Mouse (Mus musculus) CH12.LX (cell line): Measurements from ENCODE around the gene Cd34. TPM values are rescaled to one million over a fixed set of nuclear protein-coding genes. Genes with fewer than 3 reads are reported as not detected.

ENCODE experiments used
- DNase-seq: peaks from one replicate; pipeline ENCODE4 v3.0.0-alpha.2; 2013; ENCODE audit errors: extremely low read depth
- H3K27ac ChIP-seq: 2 replicates; pipeline ENCODE4 v1.5.1; 2012; ENCODE audit warnings: low read depth, mild to moderate bottlenecking, control low read depth, moderate library complexity; ENCODE audit not compliant: insufficient read depth
- H3K27me3 ChIP-seq: replicated peaks from 2 replicates; pipeline ENCODE3; 2012; ENCODE audit warnings: inconsistent platforms
- H3K36me3 ChIP-seq, 2 experiments: replicated peaks in 1 of 2; 2 replicates each; pipeline versions ENCODE3 to v1.6.1; 2012; ENCODE audit warnings: inconsistent platforms in 1 of 2, low read length in 1 of 2, mild to moderate bottlenecking in 1 of 2, mixed read lengths in 1 of 2, moderate library complexity in 1 of 2; ENCODE audit not compliant: control insufficient read depth in 1 of 2, insufficient read depth in 1 of 2
- H3K4me1 ChIP-seq, 2 experiments: 2 replicates each; pipeline ENCODE4 v1.6.1; 2012; ENCODE audit warnings: inconsistent platforms in 1 of 2, moderate library complexity in 1 of 2; ENCODE audit not compliant: insufficient read depth in 2 of 2, control insufficient read depth in 1 of 2
- H3K4me2 ChIP-seq: 2 replicates; pipeline ENCODE4 v1.6.1; 2012; ENCODE audit warnings: low read depth, mild to moderate bottlenecking, control low read depth; ENCODE audit not compliant: poor library complexity, insufficient read depth, severe bottlenecking
- H3K4me3 ChIP-seq, 3 experiments: fragments of 150-350 bp in 1 of 3; sonication (generic) in 1 of 3; replicated peaks in 1 of 3; 2 replicates each; pipeline versions ENCODE3 to v1.5.1; 2011 to 2012; ENCODE audit warnings: low read depth in 2 of 3, low read length in 2 of 3, mild to moderate bottlenecking in 2 of 3, moderate library complexity in 2 of 3, control low read depth in 1 of 3, improper control_type of control experiment in 1 of 3, inconsistent platforms in 1 of 3, mixed read lengths in 1 of 3; ENCODE audit not compliant: poor library complexity in 1 of 3
- H3K79me2 ChIP-seq: replicated peaks from 2 replicates; pipeline ENCODE4 v1.6.1; 2012; ENCODE audit warnings: mild to moderate bottlenecking, moderate library complexity; ENCODE audit not compliant: control insufficient read depth, poor library complexity, insufficient read depth, severe bottlenecking; ENCODE audit errors: extremely low read depth
- H3K9ac ChIP-seq: 2 replicates; pipeline ENCODE4 v1.6.1; 2012; ENCODE audit warnings: low read depth, mild to moderate bottlenecking, control low read depth, moderate library complexity; ENCODE audit not compliant: insufficient read depth
- H3K9me3 ChIP-seq: replicated peaks from 2 replicates; pipeline ENCODE3; 2012; ENCODE audit warnings: low read length, inconsistent platforms, mixed read lengths
- CHD1 ChIP-seq: IDR thresholded peaks from 2 replicates; pipeline ENCODE4 v1.6.1; 2012; ENCODE audit warnings: low read depth, low read length, improper control_type of control experiment, inconsistent platforms
- CHD2 ChIP-seq: IDR thresholded peaks from 2 replicates; pipeline ENCODE4 v1.6.1; 2011; ENCODE audit warnings: low read length, improper control_type of control experiment
- CTCF ChIP-seq, 2 experiments: IDR thresholded peaks in 1 of 2; conservative IDR thresholded peaks in 1 of 2; 2 replicates each; pipeline ENCODE4 v1.5.1; 2011 to 2012; ENCODE audit warnings: low read depth in 2 of 2, low read length in 2 of 2, improper control_type of control experiment in 1 of 2, inconsistent platforms in 1 of 2, mild to moderate bottlenecking in 1 of 2, moderate library complexity in 1 of 2
- E2F4 ChIP-seq: IDR thresholded peaks from 2 replicates; pipeline ENCODE4 v1.6.1; 2011; ENCODE audit warnings: low read depth, low read length, improper control_type of control experiment; ENCODE audit not compliant: insufficient replicate concordance
- ELF1 ChIP-seq: IDR thresholded peaks from 2 replicates; pipeline ENCODE4 v1.6.1; 2014; ENCODE audit warnings: low read depth, mild to moderate bottlenecking, inconsistent platforms, low read length, improper control_type of control experiment
- HCFC1 ChIP-seq: IDR thresholded peaks from 2 replicates; pipeline ENCODE4 v1.6.1; 2012; ENCODE audit warnings: low read depth, mild to moderate bottlenecking, inconsistent platforms, low read length, improper control_type of control experiment
- IRF4 ChIP-seq: IDR thresholded peaks from 2 replicates; pipeline ENCODE4 v1.6.1; 2014; ENCODE audit warnings: low read depth, mild to moderate bottlenecking, inconsistent platforms, low read length, improper control_type of control experiment
- JUND ChIP-seq: conservative IDR thresholded peaks from 2 replicates; pipeline ENCODE4 v1.6.1; 2011; ENCODE audit warnings: low read depth, low read length, improper control_type of control experiment
- KAT2A ChIP-seq: IDR thresholded peaks from 2 replicates; pipeline ENCODE4 v1.6.1; 2012; ENCODE audit warnings: low read length, improper control_type of control experiment, inconsistent platforms; ENCODE audit not compliant: insufficient replicate concordance
- MAFK ChIP-seq: IDR thresholded peaks from 2 replicates; pipeline ENCODE4 v1.6.1; 2011; ENCODE audit warnings: low read length, improper control_type of control experiment; ENCODE audit not compliant: insufficient replicate concordance
- MAX ChIP-seq: IDR thresholded peaks from 2 replicates; pipeline ENCODE4 v1.6.1; 2011; ENCODE audit warnings: low read length, improper control_type of control experiment
- MAZ ChIP-seq: IDR thresholded peaks from 2 replicates; pipeline ENCODE4 v1.6.1; 2012; ENCODE audit warnings: low read depth, mild to moderate bottlenecking, inconsistent platforms, low read length, improper control_type of control experiment, moderate library complexity
- MYC ChIP-seq: IDR thresholded peaks from 2 replicates; pipeline ENCODE4 v1.6.1; 2011; ENCODE audit warnings: low read depth, mild to moderate bottlenecking, improper control_type of control experiment, low read length
- NELFE ChIP-seq: IDR thresholded peaks from 2 replicates; pipeline ENCODE4 v1.6.1; 2011; ENCODE audit warnings: low read depth, low read length, improper control_type of control experiment
- POLR2AphosphoS2 ChIP-seq: IDR thresholded peaks from 2 replicates; pipeline ENCODE4 v1.6.1; 2011; ENCODE audit warnings: low read depth, low read length, improper control_type of control experiment
- RAD21 ChIP-seq: IDR thresholded peaks from 2 replicates; pipeline ENCODE4 v1.6.1; 2011; ENCODE audit warnings: low read depth, mild to moderate bottlenecking, low read length, improper control_type of control experiment, moderate library complexity
- SIN3A ChIP-seq: IDR thresholded peaks from 2 replicates; pipeline ENCODE4 v1.6.1; 2012; ENCODE audit warnings: low read length, improper control_type of control experiment, inconsistent platforms
- SMC3 ChIP-seq: IDR thresholded peaks from 2 replicates; pipeline ENCODE4 v1.6.1; 2011; ENCODE audit warnings: low read depth, low read length, improper control_type of control experiment
- TCF12 ChIP-seq: IDR thresholded peaks from 2 replicates; pipeline ENCODE4 v1.6.1; 2014; ENCODE audit warnings: low read depth, mild to moderate bottlenecking, inconsistent platforms, low read length, improper control_type of control experiment
- UBTF ChIP-seq: IDR thresholded peaks from 2 replicates; pipeline ENCODE4 v1.6.1; 2012; ENCODE audit warnings: low read depth, mild to moderate bottlenecking, inconsistent platforms, low read length, improper control_type of control experiment, moderate library complexity
- USF1 ChIP-seq: IDR thresholded peaks from 2 replicates; pipeline ENCODE4 v1.6.1; 2014; ENCODE audit warnings: low read depth, mild to moderate bottlenecking, inconsistent platforms, low read length, improper control_type of control experiment
- USF2 ChIP-seq: conservative IDR thresholded peaks from 2 replicates; pipeline ENCODE4 v1.6.1; 2011; ENCODE audit warnings: low read depth, low read length, improper control_type of control experiment
- ZC3H11A ChIP-seq: IDR thresholded peaks from 2 replicates; pipeline ENCODE4 v1.6.1; 2012; ENCODE audit warnings: low read depth, mild to moderate bottlenecking, inconsistent platforms, low read length, improper control_type of control experiment
- ZMIZ1 ChIP-seq: IDR thresholded peaks from 2 replicates; pipeline ENCODE4 v1.6.1; 2012; ENCODE audit warnings: low read depth, mild to moderate bottlenecking, inconsistent platforms, low read length, improper control_type of control experiment
- dilution Hi-C: fragments of 300-500 bp; cut with MboI; formaldehyde crosslinking; loops from 2 replicates; pipeline ENCODE4 v1.14.3; 2020; ENCODE audit warnings: low sequenced_read_pairs; ENCODE audit not compliant: extremely low pct_unique_long_range_greater_than_20kb, extremely low pct_ligation_motif_present
- in situ Hi-C: fragments of 300-500 bp; cut with MboI; formaldehyde crosslinking; loops from 3 replicates; pipeline ENCODE4 v1.14.3; 2019; ENCODE audit warnings: low sequenced_read_pairs, low pct_ligation_motif_present, low pct_unique_long_range_greater_than_20kb, mixed read lengths
- polyA plus RNA-seq: library from polyadenylated mRNA; unstranded; fragments of >175 nt; gene quantifications from 2 replicates; pipeline ENCODE4 v1.2.1, GENCODE M21; 2012; ENCODE audit warnings: low read depth; ENCODE audit not compliant: insufficient read length
- total RNA-seq, 2 experiments: library from RNA; depleted of rRNA; stranded (reverse); fragments of 300-350 nt in 1 of 2; fragments of >200 nt in 1 of 2; gene quantifications; 2 replicates each; pipeline ENCODE4 v1.2.3; 2012 to 2014

Cd34 gene
- total and polyA plus RNA-seq, 3 experiments, result not detected

GRCm38 (mm10) chr1:194957021-194957420 is 18.4 kb downstream of the Cd34 start:
- peaks cover 0 to 13% of the 10 kb centered on the region in 2 experiments; a peak in 2 of 4 replicates for H3K4me1 ChIP-seq
- H3K36me3 ChIP-seq, result no peaks in the 10 kb centered on the region
- no peak overlapping the region for H3K4me3 ChIP-seq
- no peak overlapping the region for H3K27ac ChIP-seq
- no peak overlapping the region for H3K9ac ChIP-seq
- no peaks in the 10 kb centered on the region for H3K27me3 ChIP-seq
- no peaks in the 10 kb centered on the region for H3K79me2 ChIP-seq
- no peaks in the 10 kb centered on the region for H3K9me3 ChIP-seq
- H3K4me2 ChIP-seq, result no peak overlapping the region
- no peak for DNase-seq
- dilution Hi-C loops (no loop called here), in situ Hi-C loops (loop anchor here (25.0 kb wide), 1 partner anchor 345 kb away; the partner anchor contains the start of gene Plxna2)
- TF ChIP-seq UBTF (no peak), JUND (no peak), MAFK (no peak), USF2 (no peak), E2F4 (no peak), KAT2A (no peak), POLR2AphosphoS2 (no peak), MYC (no peak), SIN3A (no peak), CHD2 (no peak), MAZ (no peak), IRF4 (no peak), NELFE (no peak), CHD1 (no peak), HCFC1 (no peak)

GRCm38 (mm10) chr1:194962181-194962580 is 23.6 kb downstream of the Cd34 start:
- Histone ChIP-seq H3K27ac (no peak overlapping the region), H3K9me3 (no peaks in the 10 kb centered on the region), H3K4me3 (no peak overlapping the region), H3K79me2 (no peaks in the 10 kb centered on the region), H3K9ac (no peak overlapping the region), H3K36me3 (no peaks in the 10 kb centered on the region), H3K4me1 (peaks cover 0 to 15% of the 10 kb centered on the region in 2 experiments; a peak in 2 of 4 replicates), H3K4me2 (no peak overlapping the region), H3K27me3 (no peaks in the 10 kb centered on the region)
- TF ChIP-seq MYC, result no peak
- no peak for TF ChIP-seq UBTF
- TF ChIP-seq IRF4, result peak; percentile 35; the same call in 1 of the 2 replicates
- no peak for TF ChIP-seq ZMIZ1
- TF ChIP-seq NELFE, result 0 out of 2 replicates have a peak, but pooled peaks have one; percentile 13
- no peak for TF ChIP-seq USF1
- TF ChIP-seq RAD21, result peak; percentile 95
- peak; percentile 24; the same call in 1 of the 2 replicates for TF ChIP-seq MAX
- TF ChIP-seq HCFC1, result no peak
- TF ChIP-seq TCF12, result no peak
- no peak for TF ChIP-seq CHD1
- peak; percentile 62 to 96 for TF ChIP-seq CTCF (conservative IDR thresholded peaks at IDR 0.05 in 1 of 2, IDR thresholded peaks at IDR 0.05 in 1 of 2; ENCODE audit: low read depth in 2 of 2, low read length in 2 of 2)
- peak; percentile 37; the same call in 1 of the 2 replicates for TF ChIP-seq ELF1
- peak; percentile 85 for TF ChIP-seq SMC3
- peak; percentile 64 for TF ChIP-seq ZC3H11A
- dilution Hi-C loops (no loop called here), in situ Hi-C loops (loop anchor here (25.0 kb wide), 1 partner anchor 350 kb away; the partner anchor contains the start of gene Plxna2)
- DNase-seq, result peak; percentile 68
